Mouse (Mus musculus) hindbrain, embryonic 13.5 days (tissue): Measurements from ENCODE around the gene Nox3. TPM values are rescaled to one million over a fixed set of nuclear protein-coding genes. Genes with fewer than 3 reads are reported as not detected.

Experiments used
- ATAC-seq: fragments of 200-750 bp; cut with Nextera tagmentation; 2 replicates; pipeline ENCODE4 v1.8.0; 2017; ENCODE audit warnings: moderate TSS enrichment; ENCODE audit not compliant: low FRiP score
- H3K27ac ChIP-seq: fragments of 300-500 bp; sonication (generic); 2 replicates; pipeline ENCODE4 v1.5.1; 2015; ENCODE audit warnings: inconsistent platforms, mild to moderate bottlenecking, moderate library complexity
- H3K27me3 ChIP-seq: fragments of 300-500 bp; sonication (generic); 2 replicates; pipeline ENCODE4 v1.6.1; 2015; ENCODE audit warnings: mild to moderate bottlenecking, inconsistent platforms
- H3K36me3 ChIP-seq: fragments of 300-500 bp; sonication (generic); 2 replicates; pipeline ENCODE4 v1.6.1; 2015; ENCODE audit warnings: mild to moderate bottlenecking, inconsistent platforms
- H3K4me1 ChIP-seq: fragments of 300-500 bp; sonication (generic); replicated peaks from 2 replicates; pipeline ENCODE4 v1.6.1; 2015; ENCODE audit warnings: inconsistent platforms
- H3K4me2 ChIP-seq: fragments of 300-500 bp; sonication (generic); 2 replicates; pipeline ENCODE4 v1.6.1; 2015; ENCODE audit warnings: inconsistent platforms, mild to moderate bottlenecking, moderate library complexity
- H3K4me3 ChIP-seq: fragments of 300-500 bp; sonication (generic); 2 replicates; pipeline ENCODE4 v1.5.1; 2015; ENCODE audit warnings: mild to moderate bottlenecking, inconsistent platforms
- H3K9ac ChIP-seq: fragments of 300-500 bp; sonication (generic); 2 replicates; pipeline ENCODE4 v1.6.1; 2015; ENCODE audit warnings: mild to moderate bottlenecking, inconsistent platforms
- H3K9me3 ChIP-seq: fragments of 300-500 bp; sonication (generic); 2 replicates; pipeline ENCODE4 v1.6.1; 2016; ENCODE audit warnings: inconsistent platforms
- WGBS: fragments of 180-500 bp; shearing (Covaris S2); methylation state at CpG from one replicate; pipeline ENCODE4 v1.1.7; 2015; 5-methylcytosine and 5-hydroxymethylcytosine counted together
- polyA plus RNA-seq: library from polyadenylated mRNA; unstranded; fragments of >200 nt; fragmentation: Nextera tagmentation; extraction: Ambion mirVana; gene quantifications from 2 replicates; pipeline ENCODE4 v1.2.1, GENCODE M21; 2015

Nox3 gene
- polyA plus RNA-seq, 1 experiment from 2014 or later = not detected

DNA sequence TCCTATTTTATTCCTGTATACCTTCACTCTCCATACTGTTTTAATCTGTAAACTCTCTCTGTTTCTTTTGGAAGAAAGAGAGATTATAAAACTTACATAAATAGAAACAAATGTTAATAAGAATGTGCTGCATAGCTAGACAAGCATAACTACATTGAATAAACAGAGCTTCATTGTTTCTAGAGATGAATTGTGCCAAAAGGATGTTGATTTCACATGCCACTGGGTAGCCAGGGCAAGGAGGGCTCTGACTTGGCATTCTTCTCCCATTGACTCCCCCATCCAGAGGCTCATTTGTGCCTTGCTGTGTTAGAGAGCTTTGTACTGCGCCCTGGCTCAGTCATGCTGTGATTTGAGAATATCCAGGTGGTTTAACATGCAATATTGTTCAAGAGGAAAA lies 98.2 kb downstream of the Nox3 start:
- ATAC-seq = no peak
- Histone ChIP-seq H3K36me3 (no peaks in the 10 kb centered on the region), H3K27ac (no peak overlapping the region), H3K4me2 (no peak overlapping the region), H3K4me1 (0 out of 2 replicates have a peak, but pooled peaks cover 4% of the 10 kb centered on the region), H3K4me3 (no peak overlapping the region), H3K9me3 (no peaks in the 10 kb centered on the region), H3K9ac (no peak overlapping the region), H3K27me3 (no peaks in the 10 kb centered on the region)
- 69% methylated on average over 1 of the region's 1 CpGs for WGBS

DNA sequence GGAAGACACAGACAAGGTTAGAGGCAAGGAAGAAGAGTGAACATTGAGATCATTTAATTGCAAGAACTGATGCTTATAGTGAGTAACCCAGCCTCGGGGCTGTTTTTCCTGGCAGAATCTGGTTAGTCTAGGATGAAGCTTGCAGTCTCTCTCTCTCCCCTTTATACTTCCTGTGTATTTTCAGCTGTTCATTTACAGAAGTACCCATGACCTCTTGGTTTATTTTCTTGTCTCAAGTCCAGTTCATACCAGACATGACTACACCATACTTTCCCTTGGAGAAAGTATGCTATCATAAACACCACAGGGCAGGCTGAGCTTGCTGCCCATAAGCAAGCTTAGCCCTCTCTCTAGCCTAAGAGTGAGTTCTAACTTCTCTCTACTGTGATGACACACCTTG lies 98.9 kb downstream of the Nox3 start:
- H3K27ac ChIP-seq = no peak overlapping the region
- no peak overlapping the region for H3K4me3 ChIP-seq
- 0 out of 2 replicates have a peak, but pooled peaks cover 4% of the 10 kb centered on the region for H3K4me1 ChIP-seq
- H3K36me3 ChIP-seq = no peaks in the 10 kb centered on the region
- no peak for ATAC-seq
- 68% methylated on average over 1 of the region's 1 CpGs for WGBS
- H3K9ac ChIP-seq = no peak overlapping the region
- H3K4me2 ChIP-seq = no peak overlapping the region
- H3K9me3 ChIP-seq = no peaks in the 10 kb centered on the region
- H3K27me3 ChIP-seq = no peaks in the 10 kb centered on the region

Other genes starting within 250 kb of the Nox3 start
- gene Cldn20, start 163.7 kb downstream of the Nox3 start, polyA plus RNA-seq = 0.27 and 0.53 TPM in 2 replicates
- 14.0 and 14.5 TPM in 2 replicates for gene Tfb1m, start 138.5 kb downstream of the Nox3 start, polyA plus RNA-seq